Mouse (Mus musculus) forebrain, embryonic 14.5 days (tissue): ENCODE measurements at regions not wholly inside any gene's neighbourhood (a gene's known extent, or its start where the extent isn't known, plus 50 kb on each side); places are given as distances from the start of the nearest gene placed in this dataset.

Source experiments
- ATAC-seq: fragments of 200-750 bp; cut with Nextera tagmentation; 2 replicates; pipeline ENCODE4 v1.8.0; 2017; ENCODE audit warnings: mild to moderate bottlenecking, moderate library complexity
- DNase-seq: peaks from one replicate; pipeline ENCODE4 v3.0.0-alpha.2; 2015; ENCODE audit warnings: low spot score
- H3K27ac ChIP-seq: fragments of 300-500 bp; sonication (generic); 2 replicates; pipeline ENCODE4 v1.5.1; 2014; ENCODE audit warnings: low read depth, mild to moderate bottlenecking, control low read depth, low read length, moderate library complexity
- H3K27me3 ChIP-seq: fragments of 300-500 bp; sonication (generic); replicated peaks from 2 replicates; pipeline ENCODE4 v1.6.1; 2014; ENCODE audit warnings: low read length, control low read depth, mixed read lengths; ENCODE audit not compliant: control insufficient read depth, insufficient read depth
- H3K36me3 ChIP-seq: fragments of 300-500 bp; sonication (generic); 2 replicates; pipeline ENCODE4 v1.6.1; 2014; ENCODE audit warnings: low read length, control low read depth; ENCODE audit not compliant: control insufficient read depth, insufficient read depth
- H3K4me1 ChIP-seq: fragments of 300-500 bp; sonication (generic); 2 replicates; pipeline ENCODE4 v1.6.1; 2014; ENCODE audit warnings: antibody characterized with exemption, low read length, control low read depth; ENCODE audit not compliant: control insufficient read depth, insufficient read depth
- H3K4me2 ChIP-seq: fragments of 300-500 bp; sonication (generic); 2 replicates; pipeline ENCODE4 v1.6.1; 2014; ENCODE audit warnings: mild to moderate bottlenecking, control low read depth, low read length
- H3K4me3 ChIP-seq: fragments of 300-500 bp; sonication (generic); 2 replicates; pipeline ENCODE4 v1.5.1; 2014; ENCODE audit warnings: low read depth, low read length, control low read depth
- H3K9ac ChIP-seq: fragments of 300-500 bp; sonication (generic); 2 replicates; pipeline ENCODE4 v1.6.1; 2014; ENCODE audit warnings: mild to moderate bottlenecking, low read length, control low read depth, moderate library complexity
- H3K9me3 ChIP-seq: fragments of 300-500 bp; sonication (generic); replicated peaks from 2 replicates; pipeline ENCODE4 v1.6.1; 2016; ENCODE audit warnings: low read length, control low read depth, mixed read lengths; ENCODE audit not compliant: control insufficient read depth
- WGBS: fragments of 180-500 bp; shearing (Covaris S2); extraction: QIAGEN DNeasy Blood & Tissue Kit; methylation state at CpG from one replicate; pipeline ENCODE4 v1.1.7; 2014; 5-methylcytosine and 5-hydroxymethylcytosine counted together

DNA sequence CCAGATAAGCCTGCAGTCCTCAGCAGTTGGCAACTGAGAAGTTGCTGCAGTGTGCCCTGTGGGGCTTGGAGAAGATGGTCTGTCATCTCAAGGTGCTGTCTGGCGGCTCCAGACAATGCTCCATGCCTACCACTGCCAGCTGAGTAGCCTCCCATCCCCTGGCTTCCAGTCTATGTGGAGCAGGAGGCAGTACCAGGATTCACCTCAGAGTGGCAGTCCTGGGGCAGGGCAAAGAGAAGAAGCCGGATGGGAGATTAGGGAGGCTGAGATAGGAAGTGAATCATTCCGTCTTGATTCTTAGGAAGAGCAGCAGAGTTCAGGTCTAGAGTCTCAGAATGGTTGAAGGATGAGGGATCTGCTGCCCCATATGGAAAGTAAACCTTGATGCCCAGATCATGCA, 198.1 kb upstream of the H2al1a start:
- H3K27me3 ChIP-seq = no peaks in the 10 kb centered on the region
- no peak overlapping the region for H3K27ac ChIP-seq
- no peak overlapping the region for H3K4me2 ChIP-seq
- no peaks in the 10 kb centered on the region for H3K9me3 ChIP-seq
- H3K4me1 ChIP-seq = peaks cover 12% of the 10 kb centered on the region
- no peak for ATAC-seq
- no peak overlapping the region for H3K4me3 ChIP-seq
- WGBS = 52% methylated on average over 3 of the region's 3 CpGs
- DNase-seq = no peak
- no peaks in the 10 kb centered on the region for H3K36me3 ChIP-seq
- no peak overlapping the region for H3K9ac ChIP-seq

- H3K36me3 ChIP-seq = no peaks in the 10 kb centered on the region
- 85% methylated on average over 2 of the region's 2 CpGs for WGBS
- H3K4me2 ChIP-seq = no peak overlapping the region
- no peaks in the 10 kb centered on the region for H3K4me1 ChIP-seq
- H3K9me3 ChIP-seq = no peaks in the 10 kb centered on the region
- no peaks in the 10 kb centered on the region for H3K27me3 ChIP-seq
- H3K4me3 ChIP-seq = no peak overlapping the region
- no peak overlapping the region for H3K9ac ChIP-seq
- DNase-seq = no peak
- H3K27ac ChIP-seq = no peak overlapping the region
- ATAC-seq = no peak
Observed at GRCm38 (mm10) chrX:11131253-11131652, 167.8 kb upstream of the H2al1a start.

DNA sequence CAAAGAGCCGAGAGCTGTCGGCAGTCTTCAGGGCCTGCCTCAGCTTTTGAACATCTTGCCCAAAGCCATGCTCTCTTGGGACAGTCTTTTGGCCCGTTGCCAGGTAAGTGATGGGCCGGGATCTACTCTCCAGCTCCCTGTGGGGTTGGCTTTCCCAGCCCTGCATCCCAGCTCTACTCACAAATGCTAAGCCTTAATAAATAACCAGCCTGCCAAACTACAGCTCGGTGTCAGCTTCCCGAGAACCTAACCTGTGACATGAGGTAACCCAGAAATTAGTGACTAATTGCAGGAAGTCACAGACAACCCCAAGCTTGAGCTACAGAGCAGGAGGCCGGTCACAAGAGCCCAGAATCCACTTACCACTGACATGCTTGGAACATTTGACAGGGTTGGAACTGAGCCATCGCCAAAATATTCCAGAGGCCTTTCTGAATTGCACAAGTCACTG, 159.1 kb upstream of the H2al1a start:
- WGBS = 57% methylated on average over 8 of the region's 8 CpGs
- Histone ChIP-seq H3K27me3 (no peaks in the 10 kb centered on the region), H3K27ac (no peak overlapping the region), H3K4me3 (no peak overlapping the region), H3K9me3 (no peaks in the 10 kb centered on the region), H3K4me2 (no peak overlapping the region), H3K4me1 (no peaks in the 10 kb centered on the region), H3K36me3 (no peaks in the 10 kb centered on the region), H3K9ac (no peak overlapping the region)
- peak; percentile 24 for DNase-seq
- ATAC-seq = no peak

DNA sequence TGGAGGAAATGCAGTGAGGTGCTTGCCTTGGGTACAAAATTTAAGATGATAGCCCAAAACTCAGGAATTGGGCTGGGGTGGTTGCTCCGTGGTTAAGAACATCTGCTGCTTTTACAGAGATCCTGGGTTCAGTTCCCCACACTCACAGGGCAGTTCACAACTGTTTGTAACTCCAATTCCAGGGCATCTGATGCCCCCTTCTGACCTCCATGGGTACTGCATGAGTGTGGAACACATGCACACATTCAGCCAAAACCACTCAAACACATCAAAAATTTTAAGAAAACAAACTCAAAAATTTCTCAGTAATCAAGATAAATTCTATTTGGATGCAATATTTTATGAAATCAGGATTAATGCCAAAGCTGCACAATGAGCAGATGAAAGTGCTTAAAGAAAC, 157.8 kb upstream of the H2al1a start:
- Histone ChIP-seq H3K9me3 (no peaks in the 10 kb centered on the region), H3K27ac (no peak overlapping the region), H3K4me1 (no peaks in the 10 kb centered on the region), H3K9ac (no peak overlapping the region), H3K27me3 (no peaks in the 10 kb centered on the region), H3K4me2 (no peak overlapping the region), H3K4me3 (no peak overlapping the region), H3K36me3 (no peaks in the 10 kb centered on the region)
- no peak for ATAC-seq
- no peak for DNase-seq
- 87% methylated on average over 1 of the region's 1 CpGs for WGBS

DNA sequence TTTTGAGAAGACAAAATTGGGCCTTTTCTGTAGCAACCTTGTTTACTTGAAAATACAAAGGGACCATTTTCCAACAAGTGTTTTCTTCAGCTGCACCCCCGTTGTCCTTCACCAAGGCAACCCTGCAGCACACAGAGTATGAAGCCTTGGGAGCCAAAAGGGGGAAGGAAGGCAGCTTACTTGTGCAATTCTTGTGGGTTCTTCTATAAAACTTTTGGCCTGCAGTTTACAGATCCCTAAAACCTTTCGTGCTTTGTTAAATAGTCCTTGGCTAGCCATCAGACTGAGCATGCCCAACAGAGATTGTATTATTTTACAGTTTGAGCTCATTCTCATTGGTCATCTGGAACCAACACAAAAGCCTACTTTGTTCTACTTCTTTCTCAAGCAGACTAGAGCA, 140.6 kb upstream of the H2al1a start:
- H3K27ac ChIP-seq = no peak overlapping the region
- 64% methylated on average over 2 of the region's 2 CpGs for WGBS
- DNase-seq = peak; percentile 24

GRCm38 (mm10) chrX:11170416-11170815, 128.6 kb upstream of the H2al1a start:
- 82% methylated on average over 3 of the region's 3 CpGs for WGBS
- ATAC-seq (no peak), DNase-seq (no peak)
- H3K4me1 ChIP-seq = no peaks in the 10 kb centered on the region
- H3K4me3 ChIP-seq = no peak overlapping the region
- H3K4me2 ChIP-seq = no peak overlapping the region
- no peak overlapping the region for H3K27ac ChIP-seq
- no peaks in the 10 kb centered on the region for H3K36me3 ChIP-seq
- H3K27me3 ChIP-seq = no peaks in the 10 kb centered on the region
- H3K9ac ChIP-seq = no peak overlapping the region
- H3K9me3 ChIP-seq = no peaks in the 10 kb centered on the region

More for the DNA sequence above, 140.6 kb upstream of the H2al1a start:
- H3K4me3 ChIP-seq = no peak overlapping the region
- H3K9me3 ChIP-seq = no peaks in the 10 kb centered on the region
- H3K9ac ChIP-seq = no peak overlapping the region
- H3K4me2 ChIP-seq = no peak overlapping the region
- no peaks in the 10 kb centered on the region for H3K4me1 ChIP-seq
- H3K36me3 ChIP-seq = no peaks in the 10 kb centered on the region
- H3K27me3 ChIP-seq = no peaks in the 10 kb centered on the region
- ATAC-seq = no peak

DNA sequence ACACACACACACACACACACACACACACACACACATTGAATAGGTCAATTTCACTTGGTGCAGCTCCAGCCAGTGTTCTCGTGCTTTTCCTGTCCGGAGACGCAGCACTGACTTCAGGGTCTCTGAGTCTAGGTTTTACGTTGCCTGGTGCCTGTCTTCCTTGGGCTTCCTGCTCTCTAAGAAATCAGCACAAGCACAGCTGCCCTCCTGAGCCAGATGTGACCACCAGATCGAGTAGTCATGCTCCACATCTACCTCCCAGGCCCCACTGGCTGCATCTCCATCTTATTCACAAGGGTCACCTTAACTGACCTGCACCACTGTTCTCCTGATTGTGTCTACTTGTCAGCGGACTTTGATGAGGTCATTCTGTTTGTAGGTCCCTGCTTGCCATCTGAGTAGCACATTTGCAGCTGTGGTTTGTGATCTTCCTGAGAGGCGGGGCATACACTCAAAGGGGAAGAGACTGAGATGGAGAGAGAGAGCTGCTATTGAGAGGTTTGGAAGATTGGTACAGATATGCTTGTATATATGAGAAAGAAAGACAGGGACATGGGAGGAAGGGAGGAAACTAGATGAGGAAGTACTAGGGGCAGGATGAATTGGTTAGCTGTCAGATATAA, 118.8 kb upstream of the H2al1a start:
- H3K9ac ChIP-seq = no peak overlapping the region
- H3K4me2 ChIP-seq = no peak overlapping the region
- no peak overlapping the region for H3K4me3 ChIP-seq
- no peak overlapping the region for H3K27ac ChIP-seq
- H3K4me1 ChIP-seq = no peaks in the 10 kb centered on the region
- ATAC-seq (no peak), DNase-seq (no peak)
- no peaks in the 10 kb centered on the region for H3K36me3 ChIP-seq
- no peaks in the 10 kb centered on the region for H3K9me3 ChIP-seq
- WGBS = 70% methylated on average over 7 of the region's 7 CpGs
- H3K27me3 ChIP-seq = no peaks in the 10 kb centered on the region

DNA sequence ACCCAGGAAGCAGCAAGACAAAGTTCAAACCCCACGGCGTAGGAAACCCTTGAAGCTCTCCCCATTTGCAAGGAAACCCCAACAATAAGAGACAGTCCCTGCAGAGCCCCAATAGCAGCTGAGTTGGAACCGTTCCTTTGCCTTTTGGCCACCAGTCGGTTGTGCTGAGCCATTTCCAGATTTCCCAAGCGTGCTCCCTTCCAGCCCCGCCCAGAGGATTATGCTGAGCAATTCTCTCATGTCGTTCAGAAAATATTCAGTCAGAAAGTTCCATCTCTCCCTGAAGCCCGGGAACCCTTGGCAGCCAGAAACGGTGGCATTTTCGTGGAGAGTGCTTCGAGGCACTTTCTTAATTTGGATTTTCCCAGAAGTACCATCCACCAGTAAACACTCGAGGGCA, 117.2 kb upstream of the H2al1a start:
- Histone ChIP-seq H3K9ac (no peak overlapping the region), H3K27me3 (no peaks in the 10 kb centered on the region), H3K4me3 (no peak overlapping the region), H3K9me3 (no peaks in the 10 kb centered on the region), H3K36me3 (no peaks in the 10 kb centered on the region), H3K4me1 (no peaks in the 10 kb centered on the region), H3K4me2 (no peak overlapping the region), H3K27ac (no peak overlapping the region)
- 80% methylated on average over 12 of the region's 12 CpGs for WGBS
- ATAC-seq (no peak), DNase-seq (no peak)

- Histone ChIP-seq H3K4me2 (no peak overlapping the region), H3K36me3 (no peaks in the 10 kb centered on the region), H3K9ac (no peak overlapping the region), H3K9me3 (no peaks in the 10 kb centered on the region), H3K27me3 (no peaks in the 10 kb centered on the region), H3K4me3 (no peak overlapping the region), H3K27ac (no peak overlapping the region), H3K4me1 (no peaks in the 10 kb centered on the region)
- WGBS = 90% methylated on average over 6 of the region's 6 CpGs
- no peak for ATAC-seq
- no peak for DNase-seq
Observed at GRCm38 (mm10) chrX:11190851-11191250, 108.2 kb upstream of the H2al1a start.
